Mouse (Mus musculus): ENCODE measurements at regions not wholly inside any gene's neighbourhood (a gene's known extent, or its start where the extent isn't known, plus 50 kb on each side); places are given as distances from the start of the nearest gene placed in this dataset.

DNA sequence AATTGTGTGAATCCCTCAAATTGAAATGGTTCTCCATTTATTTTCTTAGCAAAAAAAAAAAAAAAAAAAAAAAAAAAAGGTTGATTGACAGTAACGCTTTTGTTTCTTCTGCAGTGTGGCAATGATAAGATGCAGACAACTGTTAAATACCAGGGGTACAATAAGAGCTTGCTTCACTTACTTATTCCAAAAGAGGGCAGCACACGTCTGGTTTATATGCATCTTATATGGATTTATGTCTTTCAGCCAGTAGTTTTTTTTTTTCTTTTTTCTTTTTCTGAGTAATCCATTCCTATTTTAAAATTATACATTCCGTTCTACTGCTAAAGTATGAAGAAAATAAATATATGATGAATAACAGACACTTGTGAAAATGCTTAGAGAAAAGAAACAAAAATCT lies 185.6 kb upstream of the Itga1 start:
- Histone ChIP-seq H3K27ac (ENCODE audit: low read length) (no peak overlapping the region), H3K9ac (ENCODE audit: low read depth, low read length) (no peak overlapping the region), H3K9me3 (replicated peaks; ENCODE audit: control insufficient read depth, low read length, poor library complexity, severe bottlenecking) (no peaks in the 10 kb centered on the region), H3K36me3 (ENCODE audit: control insufficient read depth, insufficient read depth, low read length) (no peaks in the 10 kb centered on the region), H3K27me3 (ENCODE audit: control insufficient read depth, insufficient read depth, low read depth, low read length) (no peaks in the 10 kb centered on the region), H3K4me3 (ENCODE audit: low read depth, low read length) (no peak overlapping the region), H3K4me1 (ENCODE audit: control insufficient read depth, insufficient read depth, low read length) (no peaks in the 10 kb centered on the region), H3K4me2 (ENCODE audit: low read length) (no peak overlapping the region)
- peak; percentile 80; the same call in 1 of the 2 replicates for ATAC-seq
- 30% methylated on average over 3 of the region's 3 CpGs for WGBS

GRCm38 (mm10) chr13:115266164-115266563 lies 164.4 kb upstream of the Itga1 start:
- Histone ChIP-seq H3K27me3 (ENCODE audit: control insufficient read depth, insufficient read depth, low read depth, low read length) (no peaks in the 10 kb centered on the region), H3K4me3 (ENCODE audit: low read depth, low read length) (no peak overlapping the region), H3K4me2 (ENCODE audit: low read length) (peak overlapping the region; percentile 24), H3K27ac (ENCODE audit: low read length) (no peak overlapping the region), H3K9me3 (replicated peaks; ENCODE audit: control insufficient read depth, low read length, poor library complexity, severe bottlenecking) (no peaks in the 10 kb centered on the region), H3K9ac (ENCODE audit: low read depth, low read length) (no peak overlapping the region), H3K36me3 (ENCODE audit: control insufficient read depth, insufficient read depth, low read length) (no peaks in the 10 kb centered on the region), H3K4me1 (ENCODE audit: control insufficient read depth, insufficient read depth, low read length) (peaks cover 4% of the 10 kb centered on the region; the same call in 1 of the 2 replicates)
- 54% methylated on average over 6 of the region's 6 CpGs for WGBS
- peak; percentile 58; the same call in 1 of the 2 replicates for ATAC-seq

DNA sequence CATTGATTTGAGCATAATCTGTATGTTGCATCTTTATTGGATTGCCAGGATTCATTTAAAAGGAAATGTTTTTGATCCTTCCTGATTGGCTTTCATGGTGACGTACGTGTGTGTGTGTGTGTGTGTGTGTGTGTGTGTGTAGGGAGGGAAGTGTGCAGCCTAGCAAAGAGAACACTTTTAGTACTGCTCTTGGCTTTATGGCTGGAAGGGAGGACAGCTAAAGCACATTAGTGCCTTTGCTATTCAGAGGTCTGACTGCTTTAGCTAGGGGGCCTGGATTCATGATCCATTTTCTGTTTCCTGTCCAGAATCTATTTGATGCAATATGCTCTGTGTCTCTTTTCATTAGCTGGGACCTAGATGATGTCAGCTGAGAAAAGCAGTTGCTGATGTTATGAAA lies 155.6 kb upstream of the Itga1 start:
- Histone ChIP-seq H3K4me3 (ENCODE audit: low read depth, low read length) (no peak overlapping the region), H3K36me3 (ENCODE audit: control insufficient read depth, insufficient read depth, low read length) (no peaks in the 10 kb centered on the region), H3K9me3 (replicated peaks; ENCODE audit: control insufficient read depth, low read length, poor library complexity, severe bottlenecking) (no peaks in the 10 kb centered on the region), H3K27me3 (ENCODE audit: control insufficient read depth, insufficient read depth, low read depth, low read length) (no peaks in the 10 kb centered on the region), H3K4me1 (ENCODE audit: control insufficient read depth, insufficient read depth, low read length) (no peaks in the 10 kb centered on the region), H3K27ac (ENCODE audit: low read length) (no peak overlapping the region), H3K4me2 (ENCODE audit: low read length) (no peak overlapping the region), H3K9ac (ENCODE audit: low read depth, low read length) (no peak overlapping the region)
- peak; percentile 21; the same call in 1 of the 2 replicates for ATAC-seq
- WGBS: 38% methylated on average over 2 of the region's 2 CpGs

- Histone ChIP-seq H3K9me3 (replicated peaks; ENCODE audit: control insufficient read depth, low read length, poor library complexity, severe bottlenecking) (no peaks in the 10 kb centered on the region), H3K4me2 (ENCODE audit: low read length) (no peak overlapping the region), H3K27ac (ENCODE audit: low read length) (no peak overlapping the region), H3K4me3 (ENCODE audit: low read depth, low read length) (no peak overlapping the region), H3K27me3 (ENCODE audit: control insufficient read depth, insufficient read depth, low read depth, low read length) (no peaks in the 10 kb centered on the region), H3K4me1 (ENCODE audit: control insufficient read depth, insufficient read depth, low read length) (no peaks in the 10 kb centered on the region), H3K9ac (ENCODE audit: low read depth, low read length) (no peak overlapping the region), H3K36me3 (ENCODE audit: control insufficient read depth, insufficient read depth, low read length) (no peaks in the 10 kb centered on the region)
- ATAC-seq: no peak
- 67% methylated on average over 3 of the region's 3 CpGs for WGBS
Measured at GRCm38 (mm10) chr13:115252541-115252940, 150.8 kb upstream of the Itga1 start.

DNA sequence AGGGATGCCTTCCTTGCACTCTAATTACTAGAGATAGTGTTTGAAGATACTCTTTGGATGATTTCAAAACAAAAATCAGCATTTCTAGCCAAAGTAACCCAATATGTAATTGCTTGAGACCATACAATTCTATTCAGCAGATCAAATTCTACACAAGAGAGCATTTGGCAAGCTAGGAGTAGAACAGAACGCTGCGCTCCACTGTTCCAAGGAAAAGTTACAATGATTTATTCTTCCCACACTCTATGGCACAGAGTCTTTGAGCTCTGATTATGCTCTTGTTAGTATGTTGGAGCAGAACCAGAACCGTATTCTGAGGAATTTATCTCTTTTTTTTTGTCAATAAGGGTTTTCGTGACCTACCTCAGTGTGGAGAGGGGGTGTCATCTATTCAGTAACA lies 130.2 kb upstream of the Itga1 start:
- Histone ChIP-seq H3K27me3 (ENCODE audit: control insufficient read depth, insufficient read depth, low read depth, low read length) (no peaks in the 10 kb centered on the region), H3K27ac (ENCODE audit: low read length) (no peak overlapping the region), H3K9me3 (replicated peaks; ENCODE audit: control insufficient read depth, low read length, poor library complexity, severe bottlenecking) (no peaks in the 10 kb centered on the region), H3K4me3 (ENCODE audit: low read depth, low read length) (no peak overlapping the region), H3K4me1 (ENCODE audit: control insufficient read depth, insufficient read depth, low read length) (no peaks in the 10 kb centered on the region), H3K9ac (ENCODE audit: low read depth, low read length) (no peak overlapping the region), H3K36me3 (ENCODE audit: control insufficient read depth, insufficient read depth, low read length) (no peaks in the 10 kb centered on the region), H3K4me2 (ENCODE audit: low read length) (no peak overlapping the region)
- WGBS: 97% methylated on average over 4 of the region's 4 CpGs
- no peak for ATAC-seq

- peak; percentile 68 for ATAC-seq
- Histone ChIP-seq H3K4me1 (ENCODE audit: control insufficient read depth, insufficient read depth, low read length) (no peaks in the 10 kb centered on the region), H3K4me3 (ENCODE audit: low read depth, low read length) (no peak overlapping the region), H3K36me3 (ENCODE audit: control insufficient read depth, insufficient read depth, low read length) (no peaks in the 10 kb centered on the region), H3K4me2 (ENCODE audit: low read length) (no peak overlapping the region), H3K27ac (ENCODE audit: low read length) (no peak overlapping the region), H3K9me3 (replicated peaks; ENCODE audit: control insufficient read depth, low read length, poor library complexity, severe bottlenecking) (no peaks in the 10 kb centered on the region), H3K9ac (ENCODE audit: low read depth, low read length) (no peak overlapping the region), H3K27me3 (ENCODE audit: control insufficient read depth, insufficient read depth, low read depth, low read length) (no peaks in the 10 kb centered on the region)
- 29% methylated on average over 13 of the region's 13 CpGs for WGBS
Measured at GRCm38 (mm10) chr13:115230494-115230893, 128.7 kb upstream of the Itga1 start.

DNA sequence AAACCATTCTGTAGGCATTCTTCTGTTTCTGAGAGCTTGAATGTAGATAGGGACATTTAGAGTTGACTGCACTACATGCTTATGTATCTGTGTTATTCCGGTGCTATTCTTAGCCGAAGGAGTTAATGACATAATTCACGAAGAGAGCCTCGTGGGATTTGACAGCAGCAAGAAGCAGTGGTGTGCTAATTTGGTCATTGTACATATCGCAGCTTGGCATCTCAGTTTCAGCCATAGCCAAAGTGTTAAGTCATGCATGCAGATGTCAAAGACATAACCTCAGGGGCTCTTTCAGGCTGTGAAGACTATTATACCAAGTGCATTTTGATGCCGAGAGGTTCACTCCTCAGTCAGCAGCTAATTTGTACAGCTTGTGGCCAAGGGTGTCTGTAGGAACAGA lies 125.1 kb upstream of the Itga1 start:
- 24% methylated on average over 6 of the region's 6 CpGs for WGBS

DNA sequence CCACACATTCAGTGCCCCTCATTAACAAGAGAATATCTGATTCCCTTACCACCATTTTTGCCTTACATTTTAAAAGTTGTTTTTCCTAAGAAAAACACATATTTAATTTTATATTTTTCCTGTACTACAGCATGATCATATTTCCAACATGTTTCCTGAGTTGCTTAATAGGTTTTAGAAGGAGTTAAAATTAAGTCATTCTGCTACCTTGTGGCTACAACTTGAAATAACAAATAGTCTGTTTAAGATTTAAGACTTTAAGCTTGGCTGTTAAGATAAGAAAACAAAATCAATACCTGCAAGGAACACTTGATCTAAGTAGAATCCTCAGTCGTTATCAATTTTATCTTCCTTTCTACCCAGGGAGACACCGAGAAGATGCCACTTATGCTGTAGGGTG lies 117.9 kb upstream of the Itga1 start:
- Histone ChIP-seq H3K36me3 (ENCODE audit: control insufficient read depth, insufficient read depth, low read length) (no peaks in the 10 kb centered on the region), H3K4me2 (ENCODE audit: low read length) (no peak overlapping the region), H3K27me3 (ENCODE audit: control insufficient read depth, insufficient read depth, low read depth, low read length) (no peaks in the 10 kb centered on the region), H3K4me3 (ENCODE audit: low read depth, low read length) (no peak overlapping the region), H3K4me1 (ENCODE audit: control insufficient read depth, insufficient read depth, low read length) (no peaks in the 10 kb centered on the region), H3K9me3 (replicated peaks; ENCODE audit: control insufficient read depth, low read length, poor library complexity, severe bottlenecking) (no peaks in the 10 kb centered on the region), H3K9ac (ENCODE audit: low read depth, low read length) (no peak overlapping the region), H3K27ac (ENCODE audit: low read length) (no peak overlapping the region)
- no peak for ATAC-seq
- WGBS: 73% methylated on average over 2 of the region's 2 CpGs

More for the DNA sequence above, 125.1 kb upstream of the Itga1 start:
- no peaks in the 10 kb centered on the region for H3K27me3 ChIP-seq (ENCODE audit: control insufficient read depth, insufficient read depth, low read depth, low read length)
- no peaks in the 10 kb centered on the region for H3K4me1 ChIP-seq (ENCODE audit: control insufficient read depth, insufficient read depth, low read length)
- no peak overlapping the region for H3K4me2 ChIP-seq (ENCODE audit: low read length)
- H3K9me3 ChIP-seq (replicated peaks; ENCODE audit: control insufficient read depth, low read length, poor library complexity, severe bottlenecking): no peaks in the 10 kb centered on the region
- no peak; the same call in 1 of the 2 replicates for ATAC-seq
- no peaks in the 10 kb centered on the region for H3K36me3 ChIP-seq (ENCODE audit: control insufficient read depth, insufficient read depth, low read length)
- no peak overlapping the region for H3K4me3 ChIP-seq (ENCODE audit: low read depth, low read length)
- H3K9ac ChIP-seq (ENCODE audit: low read depth, low read length): no peak overlapping the region
- H3K27ac ChIP-seq (ENCODE audit: low read length): no peak overlapping the region

GRCm38 (mm10) chr13:115211285-115211684 lies 109.5 kb upstream of the Itga1 start:
- Histone ChIP-seq H3K9me3 (replicated peaks; ENCODE audit: control insufficient read depth, low read length, poor library complexity, severe bottlenecking) (no peaks in the 10 kb centered on the region), H3K4me2 (ENCODE audit: low read length) (no peak overlapping the region), H3K36me3 (ENCODE audit: control insufficient read depth, insufficient read depth, low read length) (no peaks in the 10 kb centered on the region), H3K4me1 (ENCODE audit: control insufficient read depth, insufficient read depth, low read length) (no peaks in the 10 kb centered on the region), H3K27me3 (ENCODE audit: control insufficient read depth, insufficient read depth, low read depth, low read length) (no peaks in the 10 kb centered on the region), H3K27ac (ENCODE audit: low read length) (no peak overlapping the region), H3K9ac (ENCODE audit: low read depth, low read length) (no peak overlapping the region), H3K4me3 (ENCODE audit: low read depth, low read length) (no peak overlapping the region)
- WGBS: 95% methylated on average over 3 of the region's 3 CpGs
- ATAC-seq: no peak

Measured in midbrain, embryonic 16.5 days (tissue).